Mouse (Mus musculus): ENCODE data around the gene Actn4. TPM values are rescaled to one million over a fixed set of nuclear protein-coding genes. Genes with fewer than 3 reads are reported as not detected.

Gene Actn4
- polyA plus RNA-seq, 1 experiment = 173 TPM

GRCm38 (mm10) chr7:28984452-28984851, 22.3 kb upstream of the Actn4 start:
- DNase-seq (ENCODE audit: low read depth) = no peak
- TF ChIP-seq CTCF (IDR thresholded peaks at IDR 0.05; ENCODE audit: borderline replicate concordance, extremely low read depth, insufficient read depth, insufficient read length) = no peak
- TF ChIP-seq POLR2A (IDR thresholded peaks at IDR 0.05; ENCODE audit: borderline replicate concordance, extremely low read depth, insufficient read depth, insufficient read length, poor library complexity, severe bottlenecking) = no peak

GRCm38 (mm10) chr7:28983849-28984248, 21.7 kb upstream of the Actn4 start:
- no peak for DNase-seq (ENCODE audit: low read depth)
- TF ChIP-seq CTCF (IDR thresholded peaks at IDR 0.05; ENCODE audit: borderline replicate concordance, extremely low read depth, insufficient read depth, insufficient read length) = no peak
- TF ChIP-seq POLR2A (IDR thresholded peaks at IDR 0.05; ENCODE audit: borderline replicate concordance, extremely low read depth, insufficient read depth, insufficient read length, poor library complexity, severe bottlenecking) = no peak

- no peak for TF ChIP-seq CTCF (IDR thresholded peaks at IDR 0.05; ENCODE audit: borderline replicate concordance, extremely low read depth, insufficient read depth, insufficient read length)
- TF ChIP-seq POLR2A (IDR thresholded peaks at IDR 0.05; ENCODE audit: borderline replicate concordance, extremely low read depth, insufficient read depth, insufficient read length, poor library complexity, severe bottlenecking) = no peak
- DNase-seq (ENCODE audit: low read depth) = no peak
These were observed 21.0 kb upstream of the Actn4 start for GRCm38 (mm10) chr7:28983141-28983564.

GRCm38 (mm10) chr7:28982274-28983013, 20.3 kb upstream of the Actn4 start:
- TF ChIP-seq CTCF (IDR thresholded peaks at IDR 0.05; ENCODE audit: borderline replicate concordance, extremely low read depth, insufficient read depth, insufficient read length) (no peak), POLR2A (IDR thresholded peaks at IDR 0.05; ENCODE audit: borderline replicate concordance, extremely low read depth, insufficient read depth, insufficient read length, poor library complexity, severe bottlenecking) (no peak)
- DNase-seq (ENCODE audit: low read depth) = no peak

- TF ChIP-seq CTCF (IDR thresholded peaks at IDR 0.05; ENCODE audit: borderline replicate concordance, extremely low read depth, insufficient read depth, insufficient read length) (no peak), POLR2A (IDR thresholded peaks at IDR 0.05; ENCODE audit: borderline replicate concordance, extremely low read depth, insufficient read depth, insufficient read length, poor library complexity, severe bottlenecking) (peak; percentile 39; the same call in 1 of the 2 replicates)
- DNase-seq (ENCODE audit: low read depth) = peak; percentile 100
These were observed 19.6 kb upstream of the Actn4 start, which contains the start of the genes Eif3k and Map4k1 for GRCm38 (mm10) chr7:28981651-28982273. Gene Eif3k, minus strand, starts transcription at chr7:28981864. Gene Map4k1, plus strand, starts transcription at chr7:28982050.

DNA sequence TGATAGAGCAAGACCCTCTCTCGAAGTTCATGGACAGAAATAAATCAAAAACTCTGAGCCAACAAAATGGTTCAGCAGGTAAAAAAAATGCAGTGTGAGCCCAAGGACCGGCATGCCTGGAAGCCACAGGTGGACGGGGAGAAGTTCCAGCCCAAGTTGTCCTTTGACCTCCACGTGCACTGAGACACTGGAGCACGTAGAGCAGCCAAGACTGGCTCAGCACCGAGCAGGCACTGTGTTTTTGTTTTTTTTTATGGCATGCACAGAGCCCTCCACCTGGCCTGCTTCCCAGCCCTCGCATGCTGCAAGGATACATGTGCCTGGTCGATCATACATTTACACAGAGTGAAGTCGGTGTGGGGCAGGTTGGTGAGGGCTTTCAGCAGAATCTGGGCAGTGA, 15.4 kb upstream of the Actn4 start:
- no peak for DNase-seq (ENCODE audit: low read depth)

DNA sequence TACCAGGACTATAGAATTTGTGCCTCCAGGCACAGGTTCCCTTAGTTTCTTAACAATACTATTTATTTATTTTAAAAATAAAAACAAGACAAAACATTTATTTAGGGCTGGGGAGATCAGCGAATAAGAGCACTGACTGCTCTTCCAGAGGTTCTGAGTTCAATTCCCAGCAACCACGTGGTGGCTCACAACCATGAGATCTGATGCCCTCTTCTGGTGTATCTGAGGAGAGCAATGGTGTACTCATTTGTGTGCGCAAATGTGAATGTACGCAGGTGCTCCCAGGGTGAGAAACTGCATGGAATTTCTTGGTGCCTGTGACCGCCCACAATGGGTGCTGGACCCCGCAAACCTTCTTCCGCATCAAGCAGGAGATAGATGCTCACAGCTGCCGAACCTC, 10.9 kb upstream of the Actn4 start:
- no peak for DNase-seq (ENCODE audit: low read depth)
- TF ChIP-seq POLR2A (IDR thresholded peaks at IDR 0.05; ENCODE audit: borderline replicate concordance, extremely low read depth, insufficient read depth, insufficient read length, poor library complexity, severe bottlenecking) = no peak
- TF ChIP-seq CTCF (IDR thresholded peaks at IDR 0.05; ENCODE audit: borderline replicate concordance, extremely low read depth, insufficient read depth, insufficient read length) = peak; percentile 18; the same call in 1 of the 2 replicates

More for the DNA sequence above, 15.4 kb upstream of the Actn4 start:
- TF ChIP-seq CTCF (IDR thresholded peaks at IDR 0.05; ENCODE audit: borderline replicate concordance, extremely low read depth, insufficient read depth, insufficient read length) = no peak

GRCm38 (mm10) chr7:28972542-28972985, 10.4 kb upstream of the Actn4 start:
- DNase-seq (ENCODE audit: low read depth) = peak; percentile 76
- TF ChIP-seq POLR2A (IDR thresholded peaks at IDR 0.05; ENCODE audit: borderline replicate concordance, extremely low read depth, insufficient read depth, insufficient read length, poor library complexity, severe bottlenecking) (no peak), CTCF (IDR thresholded peaks at IDR 0.05; ENCODE audit: borderline replicate concordance, extremely low read depth, insufficient read depth, insufficient read length) (peak; percentile 88)

GRCm38 (mm10) chr7:28971770-28972269, 9.7 kb upstream of the Actn4 start:
- no peak for DNase-seq (ENCODE audit: low read depth)
- TF ChIP-seq CTCF (IDR thresholded peaks at IDR 0.05; ENCODE audit: borderline replicate concordance, extremely low read depth, insufficient read depth, insufficient read length) (no peak), POLR2A (IDR thresholded peaks at IDR 0.05; ENCODE audit: borderline replicate concordance, extremely low read depth, insufficient read depth, insufficient read length, poor library complexity, severe bottlenecking) (no peak)

- TF ChIP-seq CTCF (IDR thresholded peaks at IDR 0.05; ENCODE audit: borderline replicate concordance, extremely low read depth, insufficient read depth, insufficient read length) = no peak
- no peak for TF ChIP-seq POLR2A (IDR thresholded peaks at IDR 0.05; ENCODE audit: borderline replicate concordance, extremely low read depth, insufficient read depth, insufficient read length, poor library complexity, severe bottlenecking)
- no peak for DNase-seq (ENCODE audit: low read depth)
These were observed 8.9 kb upstream of the Actn4 start for GRCm38 (mm10) chr7:28971029-28971428.

- DNase-seq (ENCODE audit: low read depth) = no peak
- TF ChIP-seq POLR2A (IDR thresholded peaks at IDR 0.05; ENCODE audit: borderline replicate concordance, extremely low read depth, insufficient read depth, insufficient read length, poor library complexity, severe bottlenecking) (no peak), CTCF (IDR thresholded peaks at IDR 0.05; ENCODE audit: borderline replicate concordance, extremely low read depth, insufficient read depth, insufficient read length) (no peak)
These were observed 7.7 kb upstream of the Actn4 start for GRCm38 (mm10) chr7:28969672-28970394.
